Mouse (Mus musculus) heart, embryonic 11.5 days (tissue): ENCODE measurements at regions not wholly inside any gene's neighbourhood (a gene's known extent, or its start where the extent isn't known, plus 50 kb on each side); places are given as distances from the start of the nearest gene placed in this dataset.

Experiments used
- ATAC-seq: fragments of 200-750 bp; cut with Nextera tagmentation; replicated peaks from 2 replicates; pipeline ENCODE4 v1.8.0; 2017; ENCODE audit warnings: moderate library complexity; ENCODE audit not compliant: insufficient number of reproducible peaks, low FRiP score, low TSS enrichment
- H3K27ac ChIP-seq: fragments of 300-500 bp; sonication (generic); 2 replicates; pipeline ENCODE4 v1.5.1; 2014; ENCODE audit warnings: mild to moderate bottlenecking, low read depth, low read length
- H3K27me3 ChIP-seq: fragments of 300-500 bp; sonication (generic); 2 replicates; pipeline ENCODE4 v1.6.1; 2014; ENCODE audit warnings: mild to moderate bottlenecking, low read length, mixed read lengths; ENCODE audit not compliant: control insufficient read depth, insufficient read depth
- H3K36me3 ChIP-seq: fragments of 300-500 bp; sonication (generic); 2 replicates; pipeline ENCODE4 v1.6.1; 2014; ENCODE audit warnings: mild to moderate bottlenecking, low read length, moderate library complexity, mixed read lengths; ENCODE audit not compliant: control insufficient read depth, insufficient read depth
- H3K4me1 ChIP-seq: fragments of 300-500 bp; sonication (generic); 2 replicates; pipeline ENCODE4 v1.6.1; 2014; ENCODE audit warnings: low read length; ENCODE audit not compliant: control insufficient read depth, insufficient read depth
- H3K4me2 ChIP-seq: fragments of 300-500 bp; sonication (generic); 2 replicates; pipeline ENCODE4 v1.6.1; 2014; ENCODE audit warnings: mild to moderate bottlenecking, moderate library complexity
- H3K4me3 ChIP-seq: fragments of 300-500 bp; sonication (generic); 2 replicates; pipeline ENCODE4 v1.5.1; 2014; ENCODE audit warnings: low read depth, low read length
- H3K9ac ChIP-seq: fragments of 300-500 bp; sonication (generic); 2 replicates; pipeline ENCODE4 v1.6.1; 2014; ENCODE audit warnings: mild to moderate bottlenecking, low read depth, low read length, moderate library complexity
- H3K9me3 ChIP-seq: fragments of 300-500 bp; sonication (generic); replicated peaks from 2 replicates; pipeline ENCODE4 v1.6.1; 2016; ENCODE audit warnings: low read length; ENCODE audit not compliant: control insufficient read depth
- WGBS: fragments of 180-500 bp; shearing (Covaris S2); extraction: QIAGEN DNeasy Blood & Tissue Kit; methylation state at CpG from one replicate; pipeline ENCODE4 v1.1.7; 2014; ENCODE audit not compliant: insufficient replicate concordance; 5-methylcytosine and 5-hydroxymethylcytosine counted together

DNA sequence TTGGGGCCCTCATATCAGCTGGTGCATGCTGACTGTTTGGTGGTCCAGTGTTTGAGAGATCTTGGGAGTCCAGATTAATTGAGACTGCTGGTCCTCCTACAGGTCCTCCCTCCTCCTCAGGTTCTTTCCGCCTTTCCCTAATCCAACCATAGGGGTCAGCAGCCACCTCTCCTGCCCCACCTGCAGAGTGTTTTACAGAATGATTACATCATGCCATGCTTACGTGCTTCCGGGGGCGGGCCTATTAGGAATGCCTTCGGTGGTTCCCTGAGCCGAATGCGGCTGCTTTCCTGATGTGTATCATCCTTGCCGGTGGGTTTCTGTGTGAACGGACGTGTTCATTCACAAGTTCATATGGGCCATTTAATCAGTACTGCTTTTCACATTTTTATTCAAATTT is 237.8 kb upstream of the Cntnap4 start:
- H3K9me3 ChIP-seq = no peaks in the 10 kb centered on the region
- H3K4me1 ChIP-seq = no peaks in the 10 kb centered on the region
- no peaks in the 10 kb centered on the region for H3K36me3 ChIP-seq
- no peak overlapping the region for H3K4me2 ChIP-seq
- H3K4me3 ChIP-seq = no peak overlapping the region
- no peak overlapping the region for H3K9ac ChIP-seq
- H3K27ac ChIP-seq = no peak overlapping the region
- no peaks in the 10 kb centered on the region for H3K27me3 ChIP-seq
- 77% methylated on average over 10 of the region's 10 CpGs for WGBS
- no peak for ATAC-seq

DNA sequence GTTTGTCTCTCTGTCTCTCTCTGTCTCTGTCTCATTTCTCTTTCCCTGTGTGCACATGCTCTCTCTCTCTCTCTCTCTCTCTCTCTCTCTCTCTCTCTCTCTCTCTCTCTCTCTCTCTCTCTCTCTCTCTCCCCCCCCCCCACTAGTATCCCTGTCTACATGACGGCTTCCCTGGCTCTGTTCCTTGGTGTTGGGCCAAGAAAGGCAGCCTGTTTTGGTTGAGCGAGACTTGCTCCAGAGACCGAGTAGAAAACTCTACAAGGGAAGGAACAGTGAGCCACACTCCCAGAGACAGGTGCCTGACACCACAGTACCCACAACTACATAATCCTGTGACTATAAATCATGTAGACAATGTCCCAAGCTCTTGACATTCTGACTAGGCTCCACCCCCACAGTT is 260.0 kb upstream of the Cntnap4 start:
- Histone ChIP-seq H3K9ac (no peak overlapping the region), H3K27ac (no peak overlapping the region), H3K9me3 (no peaks in the 10 kb centered on the region), H3K4me1 (no peaks in the 10 kb centered on the region), H3K4me2 (no peak overlapping the region), H3K4me3 (no peak overlapping the region), H3K27me3 (no peaks in the 10 kb centered on the region), H3K36me3 (no peaks in the 10 kb centered on the region)
- WGBS = 64% methylated on average over 3 of the region's 3 CpGs
- no peak for ATAC-seq

DNA sequence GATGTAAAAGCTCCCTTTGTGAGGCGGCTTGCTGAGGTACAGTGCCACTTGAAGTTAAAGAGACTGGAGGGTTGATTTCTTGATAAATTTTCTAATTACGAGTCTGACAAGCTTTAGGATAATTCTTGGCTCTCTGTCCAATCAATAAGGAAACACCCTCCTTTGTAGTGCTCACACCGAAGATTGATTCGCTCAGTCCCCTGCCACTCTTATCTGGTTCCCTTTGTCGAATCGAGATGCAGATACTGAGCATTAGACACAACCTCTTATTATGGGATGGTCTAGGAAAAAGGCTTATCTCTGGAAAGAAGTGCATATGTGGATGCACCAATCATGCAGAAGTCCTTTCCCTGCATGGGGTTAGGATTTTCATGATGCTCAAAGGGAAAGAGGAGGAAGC is 261.5 kb upstream of the Cntnap4 start:
- no peak overlapping the region for H3K9ac ChIP-seq
- ATAC-seq = no peak
- no peak overlapping the region for H3K4me3 ChIP-seq
- H3K4me1 ChIP-seq = no peaks in the 10 kb centered on the region
- H3K4me2 ChIP-seq = no peak overlapping the region
- WGBS = 79% methylated on average over 6 of the region's 6 CpGs
- no peaks in the 10 kb centered on the region for H3K9me3 ChIP-seq
- H3K27me3 ChIP-seq = no peaks in the 10 kb centered on the region
- H3K36me3 ChIP-seq = no peaks in the 10 kb centered on the region
- H3K27ac ChIP-seq = no peak overlapping the region

GRCm38 (mm10) chr8:112297021-112297420 is 272.8 kb upstream of the Cntnap4 start:
- no peaks in the 10 kb centered on the region for H3K4me1 ChIP-seq
- 47% methylated on average over 8 of the region's 8 CpGs for WGBS
- no peaks in the 10 kb centered on the region for H3K27me3 ChIP-seq
- no peak overlapping the region for H3K27ac ChIP-seq
- H3K9ac ChIP-seq = no peak overlapping the region
- H3K4me2 ChIP-seq = no peak overlapping the region
- H3K4me3 ChIP-seq = no peak overlapping the region
- no peaks in the 10 kb centered on the region for H3K9me3 ChIP-seq
- H3K36me3 ChIP-seq = no peaks in the 10 kb centered on the region
- ATAC-seq = no peak

- Histone ChIP-seq H3K36me3 (no peaks in the 10 kb centered on the region), H3K9ac (no peak overlapping the region), H3K4me1 (no peaks in the 10 kb centered on the region), H3K4me2 (no peak overlapping the region), H3K27ac (no peak overlapping the region), H3K4me3 (no peak overlapping the region), H3K27me3 (no peaks in the 10 kb centered on the region), H3K9me3 (no peaks in the 10 kb centered on the region)
- ATAC-seq = no peak
- 88% methylated on average over 6 of the region's 6 CpGs for WGBS
These were observed 268.5 kb upstream of the Gm6793 start for GRCm38 (mm10) chr8:112283316-112283715.

GRCm38 (mm10) chr8:112269598-112269997 is 254.8 kb upstream of the Gm6793 start:
- H3K36me3 ChIP-seq = no peaks in the 10 kb centered on the region
- no peaks in the 10 kb centered on the region for H3K9me3 ChIP-seq
- 64% methylated on average over 5 of the region's 5 CpGs for WGBS
- no peak for ATAC-seq
- H3K27me3 ChIP-seq = no peaks in the 10 kb centered on the region
- no peaks in the 10 kb centered on the region for H3K4me1 ChIP-seq
- H3K9ac ChIP-seq = no peak overlapping the region
- H3K4me3 ChIP-seq = no peak overlapping the region
- no peak overlapping the region for H3K4me2 ChIP-seq
- no peak overlapping the region for H3K27ac ChIP-seq

DNA sequence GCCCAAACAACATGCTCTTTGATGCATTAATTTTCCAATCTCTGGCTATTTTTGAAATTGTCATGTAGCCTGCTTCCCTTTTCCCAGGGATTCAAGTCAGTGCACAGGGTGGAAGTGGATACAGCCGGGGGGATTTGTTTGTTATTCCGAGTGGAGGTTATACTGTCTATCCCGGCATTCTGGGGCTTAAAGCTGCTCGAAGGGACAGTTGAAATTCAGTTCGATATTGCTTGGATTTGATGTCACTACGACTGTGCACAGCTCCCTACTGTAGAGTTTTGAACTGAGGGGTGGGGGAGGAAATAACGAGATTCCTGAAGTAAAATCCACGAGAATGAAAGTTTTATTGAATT is 254.4 kb upstream of the Gm6793 start:
- Histone ChIP-seq H3K4me1 (no peaks in the 10 kb centered on the region), H3K9ac (no peak overlapping the region), H3K27ac (no peak overlapping the region), H3K9me3 (no peaks in the 10 kb centered on the region), H3K4me3 (no peak overlapping the region), H3K4me2 (no peak overlapping the region), H3K36me3 (no peaks in the 10 kb centered on the region), H3K27me3 (no peaks in the 10 kb centered on the region)
- no peak for ATAC-seq
- WGBS = 69% methylated on average over 8 of the region's 8 CpGs

GRCm38 (mm10) chr8:112268544-112269213 is 253.8 kb upstream of the Gm6793 start:
- ATAC-seq = no peak
- H3K27me3 ChIP-seq = no peaks in the 10 kb centered on the region
- no peak overlapping the region for H3K4me2 ChIP-seq
- 73% methylated on average over 9 of the region's 9 CpGs for WGBS
- no peak overlapping the region for H3K4me3 ChIP-seq
- H3K9ac ChIP-seq = no peak overlapping the region
- no peaks in the 10 kb centered on the region for H3K9me3 ChIP-seq
- H3K36me3 ChIP-seq = no peaks in the 10 kb centered on the region
- no peaks in the 10 kb centered on the region for H3K4me1 ChIP-seq
- no peak overlapping the region for H3K27ac ChIP-seq

- Histone ChIP-seq H3K4me2 (peak overlapping the region; percentile 41), H3K4me1 (no peaks in the 10 kb centered on the region), H3K27me3 (no peaks in the 10 kb centered on the region), H3K4me3 (0 out of 2 replicates have a peak overlapping the region, but pooled peaks have one; percentile 11), H3K9me3 (no peaks in the 10 kb centered on the region), H3K36me3 (no peaks in the 10 kb centered on the region), H3K27ac (no peak overlapping the region), H3K9ac (no peak overlapping the region)
- 54% methylated on average over 13 of the region's 13 CpGs for WGBS
- ATAC-seq = no peak
These were observed 243.2 kb upstream of the Gm6793 start for GRCm38 (mm10) chr8:112257922-112258475.
